Mouse (Mus musculus) monocyte, adult 5-6 weeks (primary cell): ENCODE data around the gene Saal1. TPM values are rescaled to one million over a fixed set of nuclear protein-coding genes. Genes with fewer than 3 reads are reported as not detected.
"Not testable (repeated sequence)": the region's sequence is repeated elsewhere in the genome, so short reads cannot be mapped to it uniquely, and the experiment has no call there.

ENCODE experiments used
- ATAC-seq: fragments of 153-309, 156-312 bp; replicated peaks from 2 replicates; pipeline ENCODE4 v1.8.0; 2017; ENCODE audit warnings: mild to moderate bottlenecking; ENCODE audit not compliant: low TSS enrichment, insufficient number of reproducible peaks, severe bottlenecking, poor library complexity, low FRiP score
- total RNA-seq: library from RNA; stranded (forward); fragments of 200-1000, 200-491, 200-594 nt; gene quantifications from 3 replicates; pipeline ENCODE4 v1.2.3, GENCODE M21; 2017

Saal1 gene
- 7.8 to 13.5 TPM (median 9.5 TPM) in 3 replicates for total RNA-seq

- ATAC-seq, result peak; percentile 92
These were observed at the start of gene Saal1 for GRCm38 (mm10) chr7:46710390-46710844. TSS of gene Saal1 (minus strand) at chr7:46710680.

GRCm38 (mm10) chr7:46751490-46751889, 41.0 kb upstream of the Saal1 start, which contains the start of gene Saa2:
TSS of gene Saa2 (plus strand) at chr7:46751790.
- ATAC-seq, result no peak

GRCm38 (mm10) chr7:46748459-46748858, 38.0 kb upstream of the Saal1 start:
- no peak for ATAC-seq

- no peak for ATAC-seq
These were observed 35.9 kb upstream of the Saal1 start for GRCm38 (mm10) chr7:46746381-46746780.

- ATAC-seq, result no peak
These were observed 35.3 kb upstream of the Saal1 start for GRCm38 (mm10) chr7:46745816-46746215.

GRCm38 (mm10) chr7:46742880-46743279, 32.4 kb upstream of the Saal1 start, which contains the start of gene Saa1:
TSS of gene Saa1 (minus strand) at chr7:46742980.
- ATAC-seq, result not testable (repeated sequence)

- ATAC-seq, result not testable (repeated sequence)
These were observed 29.6 kb upstream of the Saal1 start for GRCm38 (mm10) chr7:46740041-46740440.

- no peak for ATAC-seq
These were observed 28.3 kb upstream of the Saal1 start for GRCm38 (mm10) chr7:46738561-46739460.

- no peak for ATAC-seq
These were observed 24.5 kb upstream of the Saal1 start for GRCm38 (mm10) chr7:46734983-46735382.

GRCm38 (mm10) chr7:46732458-46732857, 22.0 kb upstream of the Saal1 start, which contains the start of gene Saa4:
TSS of gene Saa4 (minus strand) at chr7:46732603.
- ATAC-seq, result no peak

- no peak for ATAC-seq
These were observed 17.1 kb upstream of the Saal1 start for GRCm38 (mm10) chr7:46727584-46727983.

GRCm38 (mm10) chr7:46724396-46724795, 13.9 kb upstream of the Saal1 start:
- no peak for ATAC-seq

GRCm38 (mm10) chr7:46723849-46724248, 13.4 kb upstream of the Saal1 start:
- no peak for ATAC-seq

- no peak for ATAC-seq
These were observed 12.9 kb upstream of the Saal1 start for GRCm38 (mm10) chr7:46723354-46723753.

GRCm38 (mm10) chr7:46720460-46720859, 10.0 kb upstream of the Saal1 start:
- no peak for ATAC-seq

GRCm38 (mm10) chr7:46719526-46719925, 9.0 kb upstream of the Saal1 start:
- ATAC-seq, result no peak

- ATAC-seq, result no peak
These were observed 8.3 kb upstream of the Saal1 start for GRCm38 (mm10) chr7:46718591-46719270.

GRCm38 (mm10) chr7:46716897-46717296, 6.4 kb upstream of the Saal1 start:
- 0 out of 2 replicates have a peak, but pooled peaks have one; percentile 18 for ATAC-seq

- no peak for ATAC-seq
These were observed 5.1 kb upstream of the Saal1 start, which contains the start of gene Saa3 for GRCm38 (mm10) chr7:46715600-46715999. TSS of gene Saa3 (minus strand) at chr7:46715700.
